Mouse (Mus musculus): ENCODE results near the gene Cmip. TPM values are rescaled to one million over a fixed set of nuclear protein-coding genes. Genes with fewer than 3 reads are reported as not detected.

Cmip gene
- total RNA-seq, 2 experiments from 2014 or later: 8.3 to 11.4 TPM

DNA sequence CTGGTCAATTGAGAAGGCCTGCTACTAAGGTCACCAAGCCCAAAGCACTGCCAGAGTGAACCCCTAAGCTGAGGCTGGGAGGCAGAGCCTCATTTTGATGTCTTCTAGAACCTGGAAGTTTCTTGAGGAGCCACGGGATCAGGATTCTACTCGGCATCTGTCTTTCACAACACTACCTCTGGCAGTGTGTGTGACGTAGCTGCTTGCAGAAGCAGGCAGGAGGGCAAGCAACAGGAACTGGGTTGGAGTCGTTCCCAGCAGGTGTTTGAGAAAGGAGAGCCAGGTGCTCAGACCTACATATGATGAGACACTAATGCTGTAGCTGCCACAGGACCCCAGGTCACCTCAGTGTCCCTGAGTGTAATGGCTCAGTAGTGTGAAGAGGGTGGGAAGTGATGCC is 140.0 kb downstream of the Cmip start:
- no peak overlapping the region for H3K27ac ChIP-seq
- no peak overlapping the region for H3K4me3 ChIP-seq
- intact Hi-C loops (cut with DNase I): no loop called here
- TF ChIP-seq CTCF (IDR thresholded peaks at IDR 0.05): no peak
- DNase-seq: no peak

DNA sequence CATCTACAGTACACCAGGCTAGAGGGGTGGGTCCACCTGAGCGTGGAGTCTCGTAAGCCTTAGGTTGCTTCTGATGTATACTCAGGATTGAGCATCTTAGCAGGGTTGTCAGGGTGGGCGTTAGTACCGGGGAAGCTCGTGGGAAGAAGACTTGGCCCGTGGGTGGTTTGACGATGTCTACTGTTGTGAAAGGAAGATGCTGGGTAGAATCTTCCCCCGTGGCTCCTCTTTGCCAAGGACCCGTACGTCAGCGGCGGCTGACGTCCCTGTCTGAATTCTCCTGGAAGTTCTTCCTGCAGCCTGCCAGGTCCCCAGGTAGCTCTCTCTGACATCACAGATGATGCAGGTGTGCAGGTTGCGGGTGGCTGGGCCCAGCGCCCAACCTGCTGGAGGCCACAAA is 140.9 kb downstream of the Cmip start:
- no peak for TF ChIP-seq CTCF (IDR thresholded peaks at IDR 0.05)
- intact Hi-C loops (cut with DNase I): no loop called here
- DNase-seq: no peak
- no peak overlapping the region for H3K27ac ChIP-seq
- H3K4me3 ChIP-seq: no peak overlapping the region

DNA sequence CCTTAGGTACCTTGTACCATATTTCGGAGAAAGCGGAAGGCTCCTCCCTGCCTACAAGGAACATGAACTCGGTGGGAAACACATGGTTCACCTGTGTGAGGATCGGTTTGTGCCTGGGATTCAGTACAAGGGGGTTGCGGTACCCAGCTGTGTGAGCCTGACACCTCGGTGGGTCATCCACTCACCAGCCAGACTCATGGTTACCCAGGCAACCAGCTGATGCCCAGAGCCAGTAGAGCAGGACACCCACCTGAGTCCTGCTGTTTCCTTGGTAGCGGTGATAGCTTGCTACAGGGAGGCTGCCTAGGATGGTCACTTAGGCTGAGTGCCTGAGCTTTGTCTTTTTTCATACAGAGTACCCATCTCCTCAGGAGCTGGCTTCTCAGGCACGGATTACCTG is 142.4 kb downstream of the Cmip start:
- no peak overlapping the region for H3K27ac ChIP-seq
- TF ChIP-seq CTCF (IDR thresholded peaks at IDR 0.05): no peak
- intact Hi-C loops (cut with DNase I): no loop called here
- no peak overlapping the region for H3K4me3 ChIP-seq
- no peak for DNase-seq

- no peak for TF ChIP-seq CTCF (IDR thresholded peaks at IDR 0.05)
Observed at GRCm38 (mm10) chr8:117400820-117401219, 144.0 kb downstream of the Cmip start.

GRCm38 (mm10) chr8:117401880-117402279 is 145.0 kb downstream of the Cmip start:
- no peak overlapping the region for H3K4me3 ChIP-seq
- no peak for TF ChIP-seq CTCF (IDR thresholded peaks at IDR 0.05)
- intact Hi-C loops (cut with DNase I): no loop called here
- no peak overlapping the region for H3K27ac ChIP-seq
- DNase-seq: no peak

More at GRCm38 (mm10) chr8:117400820-117401219, 144.0 kb downstream of the Cmip start:
- Histone ChIP-seq H3K4me3 (no peak overlapping the region), H3K27ac (no peak overlapping the region)
- intact Hi-C loops (cut with DNase I): no loop called here
- DNase-seq: no peak

GRCm38 (mm10) chr8:117402911-117403704 is 146.2 kb downstream of the Cmip start:
- intact Hi-C loops (cut with DNase I): no loop called here
- TF ChIP-seq CTCF (IDR thresholded peaks at IDR 0.05): no peak
- no peak overlapping the region for H3K4me3 ChIP-seq
- H3K27ac ChIP-seq: no peak overlapping the region
- no peak for DNase-seq

- intact Hi-C loops (cut with DNase I): no loop called here
- Histone ChIP-seq H3K27ac (no peak overlapping the region), H3K4me3 (no peak overlapping the region)
- DNase-seq: no peak
- no peak for TF ChIP-seq CTCF (IDR thresholded peaks at IDR 0.05)
Observed at GRCm38 (mm10) chr8:117403705-117404476, 147.0 kb downstream of the Cmip start.

GRCm38 (mm10) chr8:117406081-117406480 is 149.2 kb downstream of the Cmip start:
- TF ChIP-seq CTCF (IDR thresholded peaks at IDR 0.05): no peak
- H3K27ac ChIP-seq: no peak overlapping the region
- H3K4me3 ChIP-seq: no peak overlapping the region
- intact Hi-C loops (cut with DNase I): no loop called here
- no peak for DNase-seq

DNA sequence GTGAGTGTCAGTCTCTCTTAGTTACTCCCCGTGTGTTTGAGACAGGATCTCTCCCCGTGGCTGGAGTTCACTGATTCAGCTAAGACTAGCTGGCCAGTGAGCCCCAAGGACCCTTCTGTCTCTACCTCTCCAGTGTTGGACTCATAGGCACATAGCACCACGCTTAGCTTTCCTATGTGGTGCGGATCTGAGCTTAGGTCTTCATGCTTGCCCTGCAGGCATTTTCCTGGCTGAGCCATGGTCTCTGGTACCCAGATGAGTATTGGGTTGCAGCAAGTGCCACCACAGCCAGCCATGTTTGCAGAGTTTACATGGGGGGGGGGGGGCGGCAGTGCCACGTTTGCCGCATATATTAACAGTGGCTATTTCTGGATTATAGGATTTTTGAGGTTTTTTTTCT is 151.8 kb downstream of the Cmip start:
- TF ChIP-seq CTCF (IDR thresholded peaks at IDR 0.05): no peak
- Histone ChIP-seq H3K27ac (no peak overlapping the region), H3K4me3 (no peak overlapping the region)
- intact Hi-C loops (cut with DNase I): no loop called here
- no peak for DNase-seq

DNA sequence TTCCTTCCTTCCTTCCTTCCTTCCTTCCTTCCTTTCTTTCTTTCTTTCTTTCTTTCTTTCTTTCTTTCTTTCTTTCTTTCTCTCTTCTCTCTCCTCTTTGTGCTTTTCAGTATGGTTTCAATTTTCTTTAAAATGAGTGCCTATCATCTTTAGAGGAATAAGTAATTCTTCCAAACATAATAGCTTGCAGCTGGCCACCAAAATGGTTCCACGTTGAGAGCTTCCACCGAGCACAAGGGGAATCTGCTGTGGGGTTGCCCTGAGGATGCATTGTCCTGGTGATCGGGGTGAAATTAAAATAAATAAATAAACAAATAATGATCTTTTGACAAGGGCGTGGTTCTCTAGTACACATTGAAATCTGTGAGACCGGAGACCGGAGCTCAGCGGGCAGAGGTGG is 152.2 kb downstream of the Cmip start:
- TF ChIP-seq CTCF (IDR thresholded peaks at IDR 0.05): no peak
- no peak for DNase-seq
- intact Hi-C loops (cut with DNase I): no loop called here
- no peak overlapping the region; the same call in 1 of the 2 replicates for H3K27ac ChIP-seq
- no peak overlapping the region for H3K4me3 ChIP-seq

- TF ChIP-seq CTCF (IDR thresholded peaks at IDR 0.05): no peak
- intact Hi-C loops (cut with DNase I): no loop called here
- DNase-seq: peak; percentile 76
- H3K4me3 ChIP-seq: peak overlapping the region; percentile 59
- peak overlapping the region; percentile 79 for H3K27ac ChIP-seq
Observed at GRCm38 (mm10) chr8:117410391-117410790, 153.5 kb downstream of the Cmip start.

DNA sequence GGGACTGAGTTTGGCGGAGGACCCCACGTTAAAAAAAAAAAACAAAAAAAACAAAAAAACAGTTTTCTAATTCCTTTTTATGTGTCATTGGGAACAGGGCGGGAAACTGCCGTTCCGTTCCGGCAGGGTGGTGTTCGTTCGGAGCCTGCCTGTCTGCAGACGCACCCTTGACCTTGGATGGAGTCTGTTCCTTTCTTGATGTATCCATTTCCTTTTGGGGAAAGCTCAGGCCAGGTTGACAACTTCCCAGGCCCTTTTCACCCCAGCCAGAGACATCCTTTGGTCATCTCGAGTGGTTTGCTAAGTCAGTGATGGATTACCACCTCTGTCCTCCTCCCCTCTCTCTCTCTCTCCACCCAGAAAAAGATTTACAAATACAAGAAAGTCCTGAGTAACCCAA is 154.0 kb downstream of the Cmip start:
- intact Hi-C loops (cut with DNase I): no loop called here
- TF ChIP-seq CTCF (IDR thresholded peaks at IDR 0.05): no peak
- peak overlapping the region; percentile 79 for H3K27ac ChIP-seq
- peak; percentile 44 for DNase-seq
- H3K4me3 ChIP-seq: peak overlapping the region; percentile 59

- intact Hi-C loops (cut with DNase I): no loop called here
- H3K4me3 ChIP-seq: peak overlapping the region; percentile 59
- no peak for TF ChIP-seq CTCF (IDR thresholded peaks at IDR 0.05)
- peak overlapping the region; percentile 61 for H3K27ac ChIP-seq
- no peak for DNase-seq
Observed at GRCm38 (mm10) chr8:117412232-117412631, 155.4 kb downstream of the Cmip start.
